Mouse (Mus musculus) liver, adult 2 months (tissue): ENCODE measurements around the gene Fancl. TPM values are rescaled to one million over a fixed set of nuclear protein-coding genes. Genes with fewer than 3 reads are reported as not detected.
A peak's percentile ranks its signal among the peaks of the same experiment; 100 is the strongest.

Experiments used
- DNase-seq: peaks from one replicate; pipeline ENCODE4 v3.0.0-alpha.2; 2011; ENCODE audit warnings: low read depth, low spot score; ENCODE audit errors: extremely low read depth
- H3K27ac ChIP-seq: fragments of 200-500 bp; replicated peaks from 2 replicates; pipeline ENCODE4 v1.5.1; 2012; ENCODE audit warnings: low read depth, mild to moderate bottlenecking, control low read depth, inconsistent platforms, low read length; ENCODE audit not compliant: insufficient read depth
- H3K27me3 ChIP-seq: fragments of 200-500 bp; 2 replicates; pipeline ENCODE4 v1.6.1; 2012; ENCODE audit warnings: mild to moderate bottlenecking, moderate library complexity, low read length, inconsistent platforms; ENCODE audit not compliant: control insufficient read depth, insufficient read depth
- H3K36me3 ChIP-seq: fragments of 200-500 bp; 2 replicates; pipeline ENCODE4 v1.6.1; 2012; ENCODE audit warnings: low read length, inconsistent platforms; ENCODE audit not compliant: control insufficient read depth, insufficient read depth
- H3K4me1 ChIP-seq: fragments of 200-500 bp; 2 replicates; pipeline ENCODE4 v1.6.1; 2011; ENCODE audit warnings: low read length; ENCODE audit not compliant: control insufficient read depth, insufficient read depth
- H3K4me3 ChIP-seq: fragments of 200-500 bp; 2 replicates; pipeline ENCODE4 v1.5.1; 2011; ENCODE audit warnings: low read depth, mild to moderate bottlenecking, control low read depth, low read length, moderate library complexity; ENCODE audit not compliant: insufficient read depth
- H3K79me2 ChIP-seq: fragments of 200-500 bp; 2 replicates; pipeline ENCODE4 v1.6.1; 2012; ENCODE audit warnings: inconsistent platforms, mild to moderate bottlenecking, low read length, moderate library complexity; ENCODE audit not compliant: control insufficient read depth, insufficient read depth
- H3K9ac ChIP-seq: fragments of 200-500 bp; 2 replicates; pipeline ENCODE4 v1.6.1; 2012; ENCODE audit warnings: low read depth, mild to moderate bottlenecking, control low read depth, inconsistent platforms, low read length
- CTCF ChIP-seq: fragments of 200-500 bp; IDR thresholded peaks from 2 replicates; pipeline ENCODE4 v1.5.1; 2011; ENCODE audit warnings: low read depth, low read length, control low read depth
- POLR2A ChIP-seq: fragments of 200-500 bp; IDR thresholded peaks from 2 replicates; pipeline ENCODE4 v1.6.1; 2011; ENCODE audit warnings: low read length, control low read depth; ENCODE audit not compliant: insufficient read depth; ENCODE audit errors: extremely low read depth
- WGBS: fragments of 180-500 bp; shearing (Covaris S2); methylation state at CpG from one replicate; pipeline ENCODE4 v1.1.7; 2018; 5-methylcytosine and 5-hydroxymethylcytosine counted together
- polyA plus RNA-seq: library from polyadenylated mRNA; depleted of rRNA; stranded (reverse); fragments of >200 nt; gene quantifications from 2 replicates; pipeline ENCODE4 v1.2.3, GENCODE M21; 2012; rRNA removed
- total RNA-seq: library from RNA; depleted of rRNA; stranded (reverse); fragments of >200 nt; gene quantifications from 2 replicates; pipeline ENCODE4 v1.2.3, GENCODE M21; 2014; rRNA removed

Gene Fancl
- total and polyA plus RNA-seq, 2 experiments = 1.2 to 10.0 TPM

DNA sequence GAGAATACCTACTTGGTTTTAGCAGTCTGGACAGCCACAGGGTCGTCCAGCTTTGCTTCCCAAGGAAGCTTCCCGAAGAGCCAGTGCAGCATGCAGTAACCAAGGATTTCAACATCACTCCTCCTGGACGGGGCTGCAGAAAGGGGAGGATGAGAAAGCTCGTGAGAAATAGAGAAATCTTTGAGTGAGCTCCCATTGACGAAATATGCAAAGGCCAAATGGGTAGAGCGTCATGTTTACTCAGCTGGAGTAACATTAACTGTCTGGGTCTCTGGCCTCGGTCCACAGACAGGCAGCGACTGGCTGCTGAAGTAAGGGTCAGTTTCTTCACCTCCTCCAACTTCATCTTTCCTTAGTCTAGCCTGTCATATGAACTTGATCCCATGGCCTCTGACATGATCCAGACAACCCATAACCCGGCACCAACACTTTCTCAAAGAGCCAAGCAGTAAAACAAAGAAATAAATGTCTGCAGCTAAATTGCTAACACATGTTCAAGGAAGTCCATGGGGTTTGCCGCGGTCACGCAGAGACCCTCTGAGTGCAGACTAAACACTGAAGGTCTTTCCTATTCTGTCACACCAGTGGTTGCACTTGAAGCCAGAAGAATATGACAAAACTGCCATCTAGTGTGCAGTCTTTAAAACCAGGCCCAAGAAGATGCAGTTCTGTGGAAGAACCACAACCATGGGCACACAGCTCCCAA, 104.0 kb downstream of the Fancl start:
- TF ChIP-seq CTCF (no peak), POLR2A (no peak)
- WGBS = 32% methylated on average over 12 of the region's 12 CpGs
- H3K9ac ChIP-seq = no peak overlapping the region
- peaks cover 3% of the 10 kb centered on the region; the same call in 1 of the 2 replicates for H3K36me3 ChIP-seq
- no peak overlapping the region for H3K27ac ChIP-seq
- DNase-seq = peak; percentile 72
- H3K4me1 ChIP-seq = 0 out of 2 replicates have a peak, but pooled peaks cover 2% of the 10 kb centered on the region
- no peak overlapping the region for H3K4me3 ChIP-seq
- H3K79me2 ChIP-seq = no peaks in the 10 kb centered on the region
- no peaks in the 10 kb centered on the region for H3K27me3 ChIP-seq

GRCm38 (mm10) chr11:26495951-26496350, 110.0 kb downstream of the Fancl start:
- 59% methylated on average over 5 of the region's 5 CpGs for WGBS
- TF ChIP-seq POLR2A (no peak), CTCF (no peak)
- no peaks in the 10 kb centered on the region for H3K27me3 ChIP-seq
- H3K4me3 ChIP-seq = no peak overlapping the region
- no peak overlapping the region for H3K27ac ChIP-seq
- H3K9ac ChIP-seq = no peak overlapping the region
- H3K36me3 ChIP-seq = peaks cover 1% of the 10 kb centered on the region; the same call in 1 of the 2 replicates
- no peaks in the 10 kb centered on the region for H3K4me1 ChIP-seq
- H3K79me2 ChIP-seq = no peaks in the 10 kb centered on the region
- DNase-seq = peak; percentile 54

DNA sequence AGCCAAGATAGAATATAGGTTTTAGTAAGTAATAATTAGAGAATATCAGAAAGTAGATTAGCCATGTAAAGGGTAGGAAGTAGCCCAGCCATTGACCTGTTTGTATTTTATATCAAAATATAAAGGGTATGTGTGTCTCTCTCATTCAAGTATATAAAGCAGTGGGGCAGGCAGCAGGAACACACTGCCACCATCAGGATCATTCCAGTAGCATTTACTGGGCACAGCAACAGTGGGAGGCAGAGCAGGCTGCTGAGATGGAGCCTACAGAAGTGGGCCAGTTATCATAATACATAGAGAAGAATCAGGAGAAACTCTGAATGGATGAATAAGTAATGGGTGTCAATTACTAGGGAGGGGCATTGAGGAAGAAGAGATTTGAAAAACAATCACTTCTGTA, 127.7 kb downstream of the Fancl start:
- H3K4me1 ChIP-seq = no peaks in the 10 kb centered on the region
- H3K9ac ChIP-seq = no peak overlapping the region
- TF ChIP-seq POLR2A = no peak
- 0 out of 2 replicates have a peak, but pooled peaks have one; percentile 2 for TF ChIP-seq CTCF
- H3K36me3 ChIP-seq = no peaks in the 10 kb centered on the region
- H3K4me3 ChIP-seq = no peak overlapping the region
- no peak overlapping the region for H3K27ac ChIP-seq
- no peaks in the 10 kb centered on the region for H3K79me2 ChIP-seq
- no peaks in the 10 kb centered on the region for H3K27me3 ChIP-seq
- no peak for DNase-seq

- WGBS = 92% methylated on average over 2 of the region's 2 CpGs
- H3K9ac ChIP-seq = no peak overlapping the region
- no peaks in the 10 kb centered on the region for H3K36me3 ChIP-seq
Measured at GRCm38 (mm10) chr11:26516086-26516485, 130.2 kb downstream of the Fancl start.

GRCm38 (mm10) chr11:26518991-26519390, 133.1 kb downstream of the Fancl start:
- H3K36me3 ChIP-seq = no peaks in the 10 kb centered on the region; the same call in 1 of the 2 replicates
- DNase-seq = no peak
- no peaks in the 10 kb centered on the region for H3K79me2 ChIP-seq
- no peaks in the 10 kb centered on the region for H3K4me1 ChIP-seq
- H3K9ac ChIP-seq = no peak overlapping the region
- H3K27ac ChIP-seq = no peak overlapping the region
- 76% methylated on average over 3 of the region's 3 CpGs for WGBS
- no peaks in the 10 kb centered on the region for H3K27me3 ChIP-seq
- H3K4me3 ChIP-seq = no peak overlapping the region
- no peak for TF ChIP-seq POLR2A
- no peak for TF ChIP-seq CTCF

More at GRCm38 (mm10) chr11:26516086-26516485, 130.2 kb downstream of the Fancl start:
- no peak for TF ChIP-seq CTCF
- no peak overlapping the region for H3K4me3 ChIP-seq
- no peaks in the 10 kb centered on the region for H3K79me2 ChIP-seq
- H3K4me1 ChIP-seq = no peaks in the 10 kb centered on the region
- no peak overlapping the region for H3K27ac ChIP-seq
- DNase-seq = no peak
- no peaks in the 10 kb centered on the region for H3K27me3 ChIP-seq

Other genes with a start within 250 kb of the Fancl start
- 0.83 and 2.6 TPM in 2 replicates for gene 5730522E02Rik, start 175.4 kb upstream of the Fancl start, total RNA-seq
- 0.16 and 0.36 TPM in 2 replicates for gene 5730522E02Rik, start 175.4 kb upstream of the Fancl start, polyA plus RNA-seq
- gene Gm6899, start 207.1 kb downstream of the Fancl start, total RNA-seq = not detected in 2 replicates
- gene Gm6899, start 207.1 kb downstream of the Fancl start, polyA plus RNA-seq = not detected in 2 replicates
- 5.3 and 6.3 TPM in 2 replicates for gene Vrk2, start 207.9 kb downstream of the Fancl start, total RNA-seq
- gene Vrk2, start 207.9 kb downstream of the Fancl start, polyA plus RNA-seq = 1.2 and 1.3 TPM in 2 replicates